Mouse (Mus musculus) heart, postnatal 0 days (tissue): ENCODE measurements around the gene Ninl. TPM values are rescaled to one million over a fixed set of nuclear protein-coding genes. Genes with fewer than 3 reads are reported as not detected.

Experiments used
- ATAC-seq: fragments of 200-750 bp; cut with Nextera tagmentation; 2 replicates; pipeline ENCODE4 v1.8.0; 2017; ENCODE audit warnings: low read depth, moderate number of reproducible peaks, moderate library complexity; ENCODE audit not compliant: insufficient read depth
- DNase-seq: peaks from one replicate; pipeline ENCODE4 v3.0.0-alpha.2; 2016; ENCODE audit warnings: low spot score
- H3K27ac ChIP-seq: fragments of 300-500 bp; sonication (generic); 2 replicates; pipeline ENCODE4 v1.5.1; 2014; ENCODE audit warnings: low read depth, mild to moderate bottlenecking
- H3K27me3 ChIP-seq: fragments of 300-500 bp; sonication (generic); 2 replicates; pipeline ENCODE4 v1.6.1; 2014; ENCODE audit warnings: low read length, mixed read lengths; ENCODE audit not compliant: control insufficient read depth, insufficient read depth
- H3K36me3 ChIP-seq: fragments of 300-500 bp; sonication (generic); replicated peaks from 2 replicates; pipeline ENCODE4 v1.6.1; 2014; ENCODE audit warnings: low read length, mixed read lengths; ENCODE audit not compliant: control insufficient read depth, insufficient read depth
- H3K4me1 ChIP-seq: fragments of 300-500 bp; sonication (generic); 2 replicates; pipeline ENCODE4 v1.6.1; 2014; ENCODE audit warnings: antibody characterized with exemption; ENCODE audit not compliant: control insufficient read depth, insufficient read depth
- H3K4me2 ChIP-seq: fragments of 300-500 bp; sonication (generic); 2 replicates; pipeline ENCODE4 v1.6.1; 2014; ENCODE audit warnings: low read depth, mild to moderate bottlenecking, low read length, moderate library complexity
- H3K4me3 ChIP-seq: fragments of 300-500 bp; sonication (generic); 2 replicates; pipeline ENCODE4 v1.5.1; 2014; ENCODE audit warnings: low read depth, low read length
- H3K9ac ChIP-seq: fragments of 300-500 bp; sonication (generic); replicated peaks from 2 replicates; pipeline ENCODE4 v1.6.1; 2014; ENCODE audit warnings: low read depth, low read length, mixed read lengths
- H3K9me3 ChIP-seq: fragments of 300-500 bp; sonication (generic); replicated peaks from 2 replicates; pipeline ENCODE4 v1.6.1; 2016; ENCODE audit warnings: low read length; ENCODE audit not compliant: control insufficient read depth
- CTCF ChIP-seq: IDR thresholded peaks from 2 replicates; pipeline ENCODE4 v1.5.1; 2016; ENCODE audit warnings: antibody characterized with exemption, control low read depth, low read depth
- EP300 ChIP-seq: IDR thresholded peaks from 2 replicates; pipeline ENCODE4 v1.6.1; 2016; ENCODE audit warnings: antibody characterized with exemption, low read depth
- WGBS: fragments of 180-500 bp; shearing (Covaris S2); extraction: QIAGEN DNeasy Blood & Tissue Kit; methylation state at CpG from one replicate; pipeline ENCODE4 v1.1.7; 2014; 5-methylcytosine and 5-hydroxymethylcytosine counted together
- polyA plus RNA-seq: library from polyadenylated mRNA; unstranded; fragments of >200 nt; fragmentation: Nextera tagmentation; extraction: Ambion mirVana; gene quantifications from 2 replicates; pipeline ENCODE4 v1.2.1, GENCODE M21; 2015
- total RNA-seq: library from RNA; depleted of rRNA; stranded (reverse); fragments of >200 nt; gene quantifications from 2 replicates; pipeline ENCODE4 v1.2.3, GENCODE M21; 2014; ENCODE audit warnings: low replicate concordance

Ninl gene
- total and polyA plus RNA-seq, 2 experiments from 2014 or later: 0.27 to 1.4 TPM

DNA sequence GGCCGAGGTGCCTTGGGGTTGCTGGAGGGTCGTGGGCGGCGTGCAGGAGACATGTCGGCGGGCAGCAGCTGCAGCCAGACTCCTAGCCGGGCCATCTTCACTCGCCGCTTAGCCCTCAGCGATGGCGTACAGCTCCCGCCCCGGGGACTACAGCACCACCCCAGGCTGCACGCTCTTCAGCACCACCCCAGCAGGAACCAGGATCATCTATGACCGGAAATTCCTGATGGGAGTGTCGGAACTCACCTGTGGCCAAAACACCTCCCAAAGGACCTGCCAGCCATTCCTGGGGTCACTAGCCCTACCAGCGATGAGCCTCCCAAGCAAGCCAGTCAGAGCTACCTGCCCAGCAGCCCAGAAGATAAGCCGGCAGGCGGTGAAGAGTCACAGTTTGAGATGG, 105.7 kb downstream of the Ninl start:
- H3K36me3 ChIP-seq: no peaks in the 10 kb centered on the region

DNA sequence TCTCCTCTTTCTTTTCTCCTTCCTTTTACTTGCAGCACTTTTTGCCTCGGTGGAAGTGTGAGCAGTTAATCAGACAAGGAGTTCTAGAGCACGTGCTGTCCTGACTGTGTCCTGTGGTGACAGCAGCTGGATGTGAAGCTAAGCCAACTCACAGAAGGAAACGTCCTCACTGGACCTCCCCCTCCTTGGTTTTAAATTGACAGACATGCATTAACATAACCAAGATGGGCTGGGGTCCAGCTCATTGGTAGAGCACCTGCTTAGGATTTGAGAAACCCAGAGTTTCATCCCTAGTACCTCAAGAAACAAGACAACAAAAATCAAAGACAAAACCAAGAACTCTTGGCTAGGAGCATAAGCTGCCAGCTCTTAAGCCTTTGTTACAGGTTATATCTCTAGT, 108.4 kb downstream of the Ninl start:
- WGBS: 32% methylated on average over 3 of the region's 3 CpGs
- Histone ChIP-seq H3K36me3 (no peaks in the 10 kb centered on the region; the same call in 1 of the 2 replicates), H3K27ac (no peak overlapping the region), H3K4me2 (no peak overlapping the region), H3K4me1 (no peaks in the 10 kb centered on the region), H3K9ac (no peak overlapping the region), H3K4me3 (no peak overlapping the region), H3K27me3 (no peaks in the 10 kb centered on the region), H3K9me3 (no peaks in the 10 kb centered on the region)
- DNase-seq: no peak
- TF ChIP-seq EP300 (no peak), CTCF (no peak)
- no peak for ATAC-seq

More for the DNA sequence above, 105.7 kb downstream of the Ninl start:
- H3K27me3 ChIP-seq: no peaks in the 10 kb centered on the region
- WGBS: 76% methylated on average over 19 of the region's 19 CpGs
- no peak overlapping the region for H3K4me2 ChIP-seq
- TF ChIP-seq EP300 (no peak), CTCF (no peak)
- no peak overlapping the region for H3K9ac ChIP-seq
- no peak overlapping the region for H3K27ac ChIP-seq
- no peak for ATAC-seq
- no peak overlapping the region for H3K4me3 ChIP-seq
- DNase-seq: no peak
- H3K4me1 ChIP-seq: no peaks in the 10 kb centered on the region
- no peaks in the 10 kb centered on the region for H3K9me3 ChIP-seq

DNA sequence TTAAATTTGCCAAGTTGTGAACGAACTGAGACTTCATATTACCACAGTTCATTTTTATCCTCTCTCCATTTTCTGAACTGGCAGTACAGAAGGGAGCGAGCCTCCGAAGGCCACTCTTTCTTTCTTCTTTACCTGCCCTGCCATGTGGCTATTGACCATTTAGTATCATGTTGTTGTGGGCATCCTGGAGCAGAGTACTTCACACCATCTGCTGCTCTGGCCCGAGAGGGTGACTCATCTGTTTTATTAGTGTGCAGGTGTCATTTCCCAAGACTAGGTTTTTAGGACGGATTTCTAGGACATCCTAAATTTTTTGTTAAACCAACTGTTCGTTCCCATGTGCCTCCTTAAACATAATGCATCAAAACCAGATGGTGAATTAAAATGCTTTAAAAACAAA, 110.0 kb downstream of the Ninl start:
- H3K4me1 ChIP-seq: no peaks in the 10 kb centered on the region
- ATAC-seq (no peak), DNase-seq (no peak)
- no peak overlapping the region for H3K9ac ChIP-seq
- H3K4me2 ChIP-seq: no peak overlapping the region
- WGBS: 83% methylated on average over 6 of the region's 6 CpGs
- no peaks in the 10 kb centered on the region for H3K27me3 ChIP-seq
- TF ChIP-seq EP300: no peak
- TF ChIP-seq CTCF: no peak
- no peaks in the 10 kb centered on the region for H3K9me3 ChIP-seq
- H3K4me3 ChIP-seq: no peak overlapping the region
- H3K36me3 ChIP-seq: no peaks in the 10 kb centered on the region; the same call in 1 of the 2 replicates
- H3K27ac ChIP-seq: no peak overlapping the region

DNA sequence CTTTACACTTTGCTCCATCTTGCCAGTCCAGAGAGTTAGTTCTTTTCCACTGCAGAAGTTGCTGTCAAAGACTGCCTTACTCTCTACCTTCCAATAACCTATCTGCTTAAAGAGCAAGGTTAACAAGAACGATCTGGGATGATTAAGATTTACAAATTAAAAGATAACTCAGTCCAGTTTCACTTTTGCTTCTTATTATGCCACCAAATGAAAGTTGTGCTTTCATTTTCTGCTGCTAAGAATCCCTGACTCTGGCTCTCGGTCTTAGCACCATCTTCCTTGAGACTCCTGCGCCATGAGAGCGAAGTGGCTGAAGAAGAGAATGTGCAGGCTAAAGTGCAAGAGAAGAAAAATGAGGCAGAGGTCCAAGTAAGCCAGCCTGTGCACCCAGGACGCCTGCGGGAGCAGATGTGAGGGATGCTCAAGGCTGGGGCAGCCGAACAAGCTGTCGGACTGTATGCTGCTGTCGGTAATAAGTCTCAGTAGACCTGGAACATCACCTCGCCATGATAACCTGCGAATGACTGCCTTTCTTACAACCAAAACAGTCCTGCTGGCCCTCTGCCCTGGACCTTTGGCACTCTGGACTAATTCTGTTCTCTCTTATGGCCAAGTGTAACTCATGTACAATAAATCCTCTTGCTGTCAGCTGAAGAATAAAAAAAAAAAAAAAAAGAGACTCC, 112.0 kb downstream of the Ninl start:
- Histone ChIP-seq H3K4me1 (no peaks in the 10 kb centered on the region), H3K4me2 (no peak overlapping the region), H3K27ac (no peak overlapping the region), H3K36me3 (no peaks in the 10 kb centered on the region; the same call in 1 of the 2 replicates), H3K9ac (no peak overlapping the region), H3K27me3 (no peaks in the 10 kb centered on the region), H3K9me3 (no peaks in the 10 kb centered on the region), H3K4me3 (no peak overlapping the region)
- no peak for ATAC-seq
- WGBS: 84% methylated on average over 11 of the region's 11 CpGs
- no peak for DNase-seq
- TF ChIP-seq CTCF (no peak), EP300 (no peak)

DNA sequence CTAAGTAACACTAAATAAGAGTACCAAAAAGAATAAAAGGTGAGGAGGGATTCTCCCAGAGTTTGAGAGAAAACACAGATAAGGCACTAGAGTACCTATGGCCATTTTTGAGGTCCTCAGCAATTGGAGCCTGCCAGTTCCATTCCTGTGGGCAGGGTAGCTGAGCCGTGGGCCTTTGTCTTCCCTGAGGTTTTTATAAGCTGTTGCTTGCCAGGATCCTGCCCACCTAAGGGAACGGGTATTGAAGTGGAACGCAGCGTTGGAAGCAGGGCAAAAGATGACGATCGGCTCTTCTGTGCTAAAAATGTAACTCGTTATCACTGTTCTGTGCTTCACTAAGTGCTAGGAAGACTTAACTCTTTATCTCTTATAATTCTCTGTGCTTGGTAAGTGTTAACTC, 115.7 kb downstream of the Ninl start:
- no peak overlapping the region for H3K27ac ChIP-seq
- no peak overlapping the region for H3K9ac ChIP-seq
- H3K27me3 ChIP-seq: no peaks in the 10 kb centered on the region
- DNase-seq (no peak), ATAC-seq (no peak)
- H3K36me3 ChIP-seq: peaks cover under 1% of the 10 kb centered on the region; the same call in 1 of the 2 replicates
- peaks cover 3% of the 10 kb centered on the region; the same call in 1 of the 2 replicates for H3K4me1 ChIP-seq
- no peak overlapping the region for H3K4me2 ChIP-seq
- H3K9me3 ChIP-seq: no peaks in the 10 kb centered on the region
- WGBS: 39% methylated on average over 7 of the region's 7 CpGs
- no peak overlapping the region for H3K4me3 ChIP-seq
- TF ChIP-seq CTCF (no peak), EP300 (no peak)

DNA sequence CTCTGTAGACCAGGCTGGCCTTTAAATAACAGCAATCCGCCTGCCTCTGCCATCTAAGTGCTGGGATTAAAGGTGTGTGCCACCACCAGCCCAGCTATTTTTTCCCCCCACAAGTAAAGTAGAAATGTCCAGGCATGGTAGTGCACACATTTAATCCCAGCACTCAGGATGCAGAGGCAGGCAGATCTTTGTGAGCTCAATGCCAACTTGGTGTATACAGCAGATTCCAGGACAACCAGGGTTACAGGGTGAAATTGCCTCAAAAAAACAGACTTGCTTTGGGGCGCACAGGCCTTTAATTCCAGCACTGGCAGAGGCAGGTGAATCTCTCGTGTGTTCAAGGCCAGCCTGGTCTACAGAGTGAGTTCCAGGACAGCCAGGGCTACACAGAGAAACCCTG, 116.2 kb downstream of the Ninl start:
- Histone ChIP-seq H3K4me3 (no peak overlapping the region), H3K36me3 (peaks cover 4% of the 10 kb centered on the region; the same call in 1 of the 2 replicates), H3K4me2 (no peak overlapping the region), H3K27ac (no peak overlapping the region), H3K4me1 (peaks cover 3% of the 10 kb centered on the region; the same call in 1 of the 2 replicates), H3K9ac (no peak overlapping the region), H3K9me3 (no peaks in the 10 kb centered on the region), H3K27me3 (no peaks in the 10 kb centered on the region)
- TF ChIP-seq EP300 (no peak), CTCF (no peak)
- ATAC-seq: no peak
- no peak for DNase-seq
- 90% methylated on average over 3 of the region's 3 CpGs for WGBS
